Mouse (Mus musculus) ovary, postnatal 14 days (tissue): ENCODE results near the gene Klhdc3.

Source experiments
- DNase-seq: peaks from one replicate; pipeline ENCODE4 v3.0.0; 2022; ENCODE audit warnings: low spot score

Gene Klhdc3

DNA sequence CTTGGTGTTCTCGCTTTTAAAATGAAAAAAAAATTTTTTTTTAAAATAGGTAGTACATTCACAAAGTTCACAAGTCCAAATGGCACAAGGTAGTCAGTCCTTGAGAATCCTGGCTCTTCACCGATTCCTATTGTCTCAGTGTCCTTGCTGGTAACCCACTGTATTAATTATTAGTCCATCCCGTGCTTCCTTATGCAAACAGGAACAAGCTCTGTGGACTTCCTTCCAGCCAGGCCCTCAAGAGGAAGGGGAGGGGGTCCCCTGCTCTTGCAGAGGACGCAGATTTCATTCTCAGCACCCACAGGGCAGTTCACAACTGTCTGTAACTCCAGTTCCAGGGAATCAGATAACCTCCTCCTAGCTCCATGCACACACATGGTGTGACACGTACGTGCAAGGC is 24.7 kb downstream of the Klhdc3 start:
- DNase-seq, result no peak

GRCm38 (mm10) chr17:46651755-46652547 is 28.8 kb downstream of the Klhdc3 start:
- DNase-seq, result no peak

GRCm38 (mm10) chr17:46651292-46651691 is 29.4 kb downstream of the Klhdc3 start:
- DNase-seq, result no peak

GRCm38 (mm10) chr17:46650232-46651031 is 30.3 kb downstream of the Klhdc3 start, which contains the start of gene Cul7:
Gene Cul7, plus strand, starts transcription at chr17:46650337.
- peak; percentile 82 for DNase-seq

DNA sequence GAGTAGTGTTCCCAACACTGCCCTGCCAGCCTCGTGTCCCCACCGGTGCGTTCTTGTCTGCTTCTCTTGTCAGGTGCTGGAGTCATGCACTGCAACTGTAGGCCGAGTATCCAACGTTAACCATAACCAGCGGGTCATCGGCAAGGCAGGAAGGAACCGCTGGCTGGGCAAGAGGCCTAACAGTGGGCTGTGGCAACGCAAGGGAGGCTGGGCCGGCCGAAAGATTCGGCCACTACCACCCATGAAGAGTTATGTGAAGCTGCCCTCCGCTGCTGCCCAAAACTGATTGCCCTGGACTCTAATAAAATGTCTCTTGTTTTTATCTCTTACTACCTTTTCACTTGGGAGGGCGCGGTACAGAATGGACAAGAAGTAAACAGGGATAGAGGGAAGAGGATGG is 30.9 kb downstream of the Klhdc3 start:
- DNase-seq, result no peak

DNA sequence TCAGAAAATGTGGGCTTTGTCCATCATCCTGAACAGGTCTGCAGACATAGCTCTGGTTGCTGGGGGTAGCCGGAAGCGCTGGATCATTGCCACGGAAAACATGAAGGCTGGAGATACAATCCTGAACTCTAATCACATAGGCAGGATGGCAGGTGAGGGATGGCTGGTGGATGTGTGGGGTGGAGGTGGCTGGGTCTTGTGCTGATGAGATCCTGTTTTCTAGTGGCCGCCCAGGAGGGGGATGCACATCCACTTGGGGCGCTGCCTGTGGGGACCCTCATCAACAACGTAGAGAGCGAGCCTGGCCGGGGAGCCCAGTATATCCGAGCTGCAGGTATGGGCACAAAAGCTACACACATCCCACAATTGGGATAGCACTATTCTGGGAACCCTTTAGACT is 32.3 kb downstream of the Klhdc3 start:
- DNase-seq, result no peak

- no peak for DNase-seq
Observed at GRCm38 (mm10) chr17:46647279-46647678, 33.4 kb downstream of the Klhdc3 start.

DNA sequence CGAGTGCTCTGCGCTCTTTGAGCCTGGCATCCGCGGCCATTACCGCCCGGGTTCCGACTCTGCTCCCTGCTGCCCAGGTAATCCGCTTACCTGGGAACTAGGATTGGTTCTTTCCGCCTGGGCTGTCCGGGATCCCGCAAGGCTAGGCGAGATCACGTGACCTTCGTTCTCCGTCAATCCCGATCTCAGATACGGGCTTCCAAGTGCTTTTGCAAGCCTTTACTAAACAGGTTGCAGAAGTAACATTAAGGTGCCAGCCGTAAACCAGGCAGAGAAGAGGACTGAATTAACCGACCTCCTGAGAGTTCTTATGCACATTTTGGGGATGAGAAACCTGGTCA is 34.4 kb downstream of the Klhdc3 start:
- DNase-seq, result no peak

DNA sequence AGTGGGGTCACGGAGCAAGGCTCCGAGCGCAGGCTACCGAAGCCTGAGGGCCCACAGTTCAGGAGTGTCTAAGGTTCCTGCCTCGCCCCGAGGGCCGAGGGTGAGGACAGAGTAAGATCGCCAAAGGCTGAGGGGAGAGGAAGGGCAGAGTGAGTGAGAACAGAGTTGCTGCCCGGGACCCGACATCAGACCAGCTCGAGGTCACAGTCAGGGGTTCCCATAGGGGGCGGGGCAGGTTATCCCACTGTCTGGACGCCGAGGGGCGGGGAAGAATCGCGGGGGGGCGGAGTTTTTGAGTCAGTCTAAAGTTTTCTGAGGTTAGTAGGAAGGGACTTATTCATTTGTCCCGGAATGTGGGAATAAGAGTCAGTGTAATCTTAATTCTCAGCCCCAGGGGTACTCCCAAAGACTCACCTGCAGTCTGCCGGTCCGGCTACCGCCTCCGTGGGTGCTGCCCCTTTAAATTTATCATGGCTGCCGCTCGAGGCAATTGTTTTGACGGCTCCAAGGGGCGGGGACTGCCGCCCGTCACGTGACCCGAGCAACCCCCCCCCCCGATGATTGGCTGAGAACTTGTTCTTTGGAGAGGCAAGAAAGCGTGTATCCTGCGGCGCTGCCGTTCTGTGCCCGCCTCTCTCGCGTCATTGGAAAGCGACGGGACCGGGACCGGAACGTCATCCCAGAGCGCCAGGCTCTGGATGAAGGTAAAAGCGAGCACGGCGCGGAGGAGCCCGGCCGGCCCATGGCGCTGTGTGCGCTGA is 35.0 kb downstream of the Klhdc3 start, which contains the start of the genes Klc4 and Mrpl2:
Klc4 (minus strand) TSS at position 462 of the 761 bp plus-strand sequence.
Mrpl2 (plus strand) TSS at position 669 of the 761 bp plus-strand sequence.
- peak; percentile 99 for DNase-seq

DNA sequence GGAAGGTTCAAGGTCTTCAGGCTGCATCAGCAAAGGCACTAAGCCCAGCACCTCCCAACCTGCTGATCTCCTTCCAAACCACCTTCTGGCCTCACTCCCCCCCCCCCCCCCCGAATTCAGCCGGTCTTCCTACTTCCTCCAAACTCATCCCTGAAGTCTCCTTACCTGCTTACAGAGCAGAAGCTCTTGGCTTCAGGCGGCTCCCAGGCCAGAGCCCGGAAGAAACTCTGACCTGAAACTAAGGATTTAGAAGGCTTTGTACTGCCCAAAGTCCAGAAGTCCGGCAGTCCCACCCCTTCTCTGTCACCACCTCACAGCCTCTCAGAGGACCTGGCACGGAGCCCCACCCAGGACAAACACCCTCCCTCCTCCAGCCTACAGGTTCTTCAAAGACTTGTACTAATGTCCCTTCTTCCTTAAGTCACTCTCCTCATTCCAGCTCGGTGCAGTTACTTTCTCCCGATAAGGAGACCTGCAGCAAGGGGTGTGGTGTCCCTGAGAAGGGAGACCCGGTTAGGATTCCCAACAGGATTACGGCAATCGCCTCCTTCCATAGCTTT is 35.7 kb downstream of the Klhdc3 start:
- peak; percentile 48 for DNase-seq

DNA sequence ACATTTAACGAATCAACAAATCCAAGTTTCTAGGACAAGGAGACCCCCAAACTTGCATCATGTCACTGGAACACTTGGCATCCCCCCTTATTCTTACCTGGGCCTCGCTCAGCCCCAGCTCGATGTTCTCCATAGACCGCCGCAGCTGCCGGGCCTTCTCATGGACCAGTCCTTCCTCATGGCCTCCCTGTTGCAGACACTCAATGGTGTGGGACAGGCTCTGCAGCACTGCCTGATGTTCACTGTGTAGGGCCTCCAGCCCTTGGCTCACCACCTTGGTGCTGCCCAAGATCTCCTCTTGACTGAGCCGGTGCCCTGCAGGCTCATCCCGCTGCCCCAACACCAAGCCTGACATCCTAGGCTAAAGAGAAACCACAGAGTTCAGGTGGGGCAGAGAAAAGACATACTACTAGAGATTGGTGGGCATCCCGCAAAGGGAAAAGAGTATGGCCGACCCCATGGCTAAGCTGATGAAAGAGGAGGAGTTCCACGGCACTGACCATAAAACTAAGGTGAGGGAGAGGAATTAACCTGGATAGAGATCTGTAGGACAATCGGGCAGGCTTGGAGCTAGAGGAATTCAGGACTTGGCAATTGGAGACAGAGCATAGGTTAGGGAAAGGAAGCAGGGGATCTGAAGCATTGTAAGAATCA is 36.4 kb downstream of the Klhdc3 start:
- no peak for DNase-seq

GRCm38 (mm10) chr17:46642060-46642459 is 38.7 kb downstream of the Klhdc3 start:
- no peak for DNase-seq

DNA sequence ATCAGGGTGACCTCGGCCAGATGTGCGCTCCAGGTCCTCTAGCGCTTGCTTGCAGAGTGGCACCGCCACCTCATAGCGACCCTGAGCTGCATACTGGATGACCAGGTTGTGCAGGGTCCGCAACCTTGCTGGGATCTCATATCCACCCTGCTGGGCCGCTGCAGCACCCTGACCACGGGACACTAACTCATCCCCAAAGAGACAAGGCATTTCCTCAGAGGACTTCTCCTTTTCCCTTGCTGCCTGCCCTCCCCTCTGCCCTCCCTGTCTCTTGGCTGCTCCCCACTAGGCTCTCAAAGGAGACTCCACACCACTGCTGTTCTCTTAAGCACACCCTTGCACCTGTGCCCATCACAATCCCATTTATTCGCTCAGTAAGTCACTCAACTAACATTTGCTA is 40.8 kb downstream of the Klhdc3 start:
- DNase-seq, result no peak

- peak; percentile 73 for DNase-seq
Observed at GRCm38 (mm10) chr17:46636831-46637523, 43.7 kb downstream of the Klhdc3 start.

GRCm38 (mm10) chr17:46629685-46630441 is 50.9 kb downstream of the Klhdc3 start:
- peak; percentile 62 for DNase-seq

DNA sequence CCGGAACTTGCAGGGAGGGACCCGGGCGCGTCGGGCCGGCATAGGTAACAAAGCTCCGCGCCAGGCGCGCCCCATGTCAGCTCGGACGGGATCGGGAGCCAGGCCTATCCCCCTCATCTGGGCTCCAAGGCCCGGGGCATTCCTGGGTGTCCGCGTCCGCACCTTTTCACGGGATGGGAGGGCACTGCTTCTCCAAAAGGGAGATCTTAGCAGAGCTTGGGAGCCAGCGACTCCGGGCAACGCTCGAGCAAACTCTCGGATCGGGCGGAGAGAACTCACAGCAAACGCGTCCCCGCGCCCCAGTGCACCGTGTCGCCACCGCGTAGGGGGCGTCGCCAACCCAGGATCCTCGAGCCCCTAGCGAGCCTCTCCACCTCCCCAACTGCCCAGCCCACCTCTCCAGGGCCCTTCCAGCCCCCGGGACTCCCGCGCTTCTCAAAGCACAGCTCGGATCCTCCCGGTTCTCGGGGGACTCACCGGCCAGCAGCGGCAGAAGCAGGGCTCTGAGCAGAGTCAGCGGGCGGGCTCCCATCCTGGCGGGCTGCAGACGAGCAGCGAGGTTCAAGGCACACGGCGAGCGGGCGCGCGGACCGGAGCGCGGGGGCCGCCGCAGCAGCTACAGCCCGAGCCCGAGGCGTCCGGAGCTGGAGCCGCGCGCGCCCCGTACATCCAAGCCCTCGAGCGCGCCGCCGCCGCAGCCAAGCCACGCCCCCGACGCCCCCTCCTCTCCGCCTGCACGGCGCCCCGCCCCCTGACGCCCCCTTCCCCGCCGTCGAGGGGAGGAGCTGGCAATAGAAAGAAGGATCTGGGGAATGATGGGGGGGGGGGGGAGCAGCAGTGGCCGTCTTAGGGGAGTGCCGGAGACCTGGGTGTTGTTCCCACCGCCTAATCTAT is 51.7 kb downstream of the Klhdc3 start, which contains the start of gene Ptk7:
Ptk7 (minus strand) TSS at position 714 of the 894 bp plus-strand sequence.
- peak; percentile 81 for DNase-seq

- DNase-seq, result peak; percentile 31
Observed at GRCm38 (mm10) chr17:46628471-46628790, 52.3 kb downstream of the Klhdc3 start.

DNA sequence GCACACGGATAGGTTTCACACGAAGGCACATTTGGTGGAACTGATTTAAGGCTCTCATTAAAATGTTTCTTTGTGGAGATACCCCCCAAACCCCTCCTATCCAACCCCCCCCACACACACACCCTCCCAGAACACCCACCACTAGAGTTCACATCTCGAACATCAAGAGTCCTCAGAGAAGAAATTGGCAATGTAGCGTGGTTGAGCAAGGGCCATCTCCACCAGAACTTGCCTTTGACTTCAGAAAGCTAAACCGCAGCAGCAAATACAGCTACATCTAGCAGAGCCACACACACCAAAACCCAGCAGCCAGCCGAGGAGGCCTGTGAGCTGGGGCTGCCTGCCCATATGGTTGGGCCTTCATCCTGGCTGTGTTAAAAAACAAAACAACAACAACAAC is 53.3 kb downstream of the Klhdc3 start:
- DNase-seq, result no peak

GRCm38 (mm10) chr17:46624598-46624997 is 56.1 kb downstream of the Klhdc3 start:
- DNase-seq, result no peak
